Mouse (Mus musculus) midbrain, embryonic 10.5 days (tissue): Measurements from ENCODE around the gene Osbpl11. TPM values are rescaled to one million over a fixed set of nuclear protein-coding genes. Genes with fewer than 3 reads are reported as not detected.
A peak's percentile ranks its signal among the peaks of the same experiment; 100 is the strongest.

Source experiments
- DNase-seq: peaks from one replicate; pipeline ENCODE4 v3.0.0-alpha.2; 2017; ENCODE audit warnings: low spot score
- H3K27ac ChIP-seq: fragments of 300-500 bp; sonication (generic); replicated peaks from 2 replicates; pipeline ENCODE4 v1.5.1; 2016; ENCODE audit warnings: mild to moderate bottlenecking
- H3K27me3 ChIP-seq: fragments of 300-500 bp; sonication (generic); 2 replicates; pipeline ENCODE4 v1.6.1; 2016; ENCODE audit warnings: low read depth, mild to moderate bottlenecking; ENCODE audit not compliant: poor library complexity, severe bottlenecking
- H3K36me3 ChIP-seq: fragments of 300-500 bp; sonication (generic); 2 replicates; pipeline ENCODE4 v1.6.1; 2016; ENCODE audit warnings: mild to moderate bottlenecking, moderate library complexity
- H3K4me1 ChIP-seq: fragments of 300-500 bp; sonication (generic); 2 replicates; pipeline ENCODE4 v1.6.1; 2016
- H3K4me3 ChIP-seq: fragments of 300-500 bp; sonication (generic); 2 replicates; pipeline ENCODE4 v1.5.1; 2016; ENCODE audit warnings: mild to moderate bottlenecking, moderate library complexity
- H3K9me3 ChIP-seq: fragments of 300-500 bp; sonication (generic); replicated peaks from 2 replicates; pipeline ENCODE4 v1.6.1; 2016; ENCODE audit warnings: mild to moderate bottlenecking
- WGBS: fragments of 180-500 bp; shearing (Covaris S2); methylation state at CpG from one replicate; pipeline ENCODE4 v1.1.7; 2016; 5-methylcytosine and 5-hydroxymethylcytosine counted together
- polyA plus RNA-seq: library from polyadenylated mRNA; unstranded; fragments of >200 nt; fragmentation: Nextera tagmentation; extraction: Ambion mirVana; gene quantifications from 2 replicates; pipeline ENCODE4 v1.2.1, GENCODE M21; 2016

Gene Osbpl11
- polyA plus RNA-seq, 1 experiment from 2014 or later = 23.3 TPM

DNA sequence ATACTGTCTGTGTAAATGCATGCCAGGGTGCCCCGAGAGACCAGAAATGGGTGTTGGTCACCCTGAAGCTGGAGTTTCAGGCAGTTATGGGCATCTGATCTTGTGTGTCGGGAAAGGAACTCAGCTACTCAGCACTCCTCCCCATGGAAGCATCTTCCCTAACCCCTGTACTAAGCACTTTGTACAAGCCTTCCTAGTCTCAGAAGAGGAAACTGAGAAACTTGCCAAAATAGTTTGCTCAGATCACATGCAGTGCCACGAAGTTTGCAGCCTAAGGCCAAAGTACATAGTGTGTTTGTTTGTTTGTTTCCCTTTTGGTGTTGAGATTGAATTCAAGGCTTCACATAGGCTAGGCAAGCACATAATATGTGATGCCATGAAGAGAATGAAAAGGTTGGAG lies 5.0 kb upstream of the Osbpl11 start:
- DNase-seq = no peak
- 82% methylated on average over 3 of the region's 3 CpGs for WGBS
- Histone ChIP-seq H3K36me3 (no peaks in the 10 kb centered on the region), H3K4me3 (no peak overlapping the region), H3K27me3 (no peaks in the 10 kb centered on the region), H3K9me3 (no peaks in the 10 kb centered on the region), H3K4me1 (peaks cover 12% of the 10 kb centered on the region), H3K27ac (no peak overlapping the region)

DNA sequence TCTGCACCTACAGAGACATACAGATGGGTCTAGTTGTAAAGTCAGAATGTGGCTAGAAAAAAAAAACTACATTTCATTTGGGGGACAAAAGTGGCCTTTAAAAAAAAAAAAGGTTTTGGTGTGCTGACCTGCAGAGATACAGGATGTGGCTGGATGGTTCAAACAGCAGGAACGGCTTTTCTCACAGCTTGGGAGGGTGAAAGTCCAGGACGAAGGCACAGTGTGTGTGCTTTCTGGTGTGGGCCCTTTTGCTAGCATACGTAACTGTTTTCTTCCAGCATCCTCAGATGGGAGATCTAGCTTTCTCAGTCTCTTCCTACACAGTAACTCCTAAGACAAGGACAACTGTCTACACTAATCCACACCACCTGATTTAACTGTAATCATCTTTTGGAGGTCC lies 4.1 kb upstream of the Osbpl11 start:
- 73% methylated on average over 3 of the region's 3 CpGs for WGBS
- no peak overlapping the region for H3K27ac ChIP-seq
- H3K4me3 ChIP-seq = no peak overlapping the region
- H3K27me3 ChIP-seq = no peaks in the 10 kb centered on the region
- H3K9me3 ChIP-seq = no peaks in the 10 kb centered on the region
- H3K36me3 ChIP-seq = no peaks in the 10 kb centered on the region
- no peak for DNase-seq
- H3K4me1 ChIP-seq = peaks cover 15% of the 10 kb centered on the region

DNA sequence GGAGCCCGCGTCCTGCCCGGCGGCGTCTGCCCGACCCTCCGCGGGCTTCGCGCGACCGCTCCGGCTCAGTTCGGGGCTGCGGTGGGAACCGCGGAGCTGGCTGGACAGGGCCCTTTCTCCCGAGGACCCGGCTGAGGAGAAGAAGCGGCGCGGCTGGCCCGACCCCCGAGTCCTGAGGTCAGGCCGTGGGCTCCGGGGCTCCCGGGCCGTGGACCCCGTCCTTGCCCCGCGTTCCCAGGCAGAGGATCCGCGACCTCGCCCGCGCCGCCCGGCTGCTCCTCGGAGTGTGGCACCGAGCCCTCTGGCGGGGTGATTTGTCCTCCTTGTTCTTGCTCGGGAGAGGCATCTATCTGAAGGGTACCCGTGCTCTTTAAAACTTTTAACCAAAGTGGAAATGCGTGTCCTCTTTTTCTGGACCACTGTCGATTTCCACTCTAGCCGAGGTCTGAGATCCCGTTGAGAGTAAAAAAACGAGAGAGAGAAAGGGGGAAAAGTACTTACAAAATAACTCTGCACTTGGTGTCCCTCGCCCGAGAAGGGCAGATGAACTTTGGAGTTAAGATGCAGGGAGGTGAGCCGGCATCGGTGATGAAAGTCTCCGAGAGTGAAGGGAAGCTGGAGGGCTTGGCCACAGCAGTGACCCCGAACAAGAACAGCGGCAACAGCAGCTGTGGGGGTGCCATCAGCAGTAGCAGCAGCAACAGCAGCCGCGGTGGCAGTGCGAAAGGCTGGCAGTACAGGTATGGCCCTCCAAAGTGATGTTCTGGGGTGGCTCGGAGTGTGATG lies 583 bp downstream of the Osbpl11 start:
- no peaks in the 10 kb centered on the region for H3K36me3 ChIP-seq
- H3K4me1 ChIP-seq = peaks cover 32% of the 10 kb centered on the region
- H3K9me3 ChIP-seq = no peaks in the 10 kb centered on the region
- under 1% methylated on average over 59 of the region's 59 CpGs for WGBS
- peak overlapping the region; percentile 95 for H3K4me3 ChIP-seq
- DNase-seq = no peak
- no peaks in the 10 kb centered on the region for H3K27me3 ChIP-seq
- H3K27ac ChIP-seq = peak overlapping the region; percentile 96

DNA sequence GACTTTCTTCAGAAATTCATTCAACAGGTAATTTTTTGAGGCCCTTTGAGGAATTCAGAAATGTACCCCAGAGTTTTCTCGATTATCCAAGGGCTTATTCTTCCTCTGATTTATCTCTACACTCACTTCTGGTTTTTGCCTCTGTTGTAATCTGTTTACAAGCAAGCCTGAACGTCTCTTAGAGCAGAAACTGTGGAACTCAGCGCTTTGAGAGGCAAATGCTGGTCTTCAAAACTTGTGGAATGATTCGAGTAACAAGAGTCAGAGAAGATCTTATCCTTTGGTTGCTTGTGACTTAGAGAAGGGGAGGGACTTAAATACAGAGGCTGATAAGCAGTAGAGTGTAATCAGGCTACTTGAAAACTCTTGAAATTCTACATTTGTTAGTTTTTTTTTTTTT lies 1.3 kb downstream of the Osbpl11 start:
- no peaks in the 10 kb centered on the region for H3K27me3 ChIP-seq
- whole genome bisulfite sequencing = 37% methylated on average over 4 of the region's 4 CpGs
- H3K4me3 ChIP-seq = peak overlapping the region; percentile 95
- peak overlapping the region; percentile 96; the same call in 1 of the 2 replicates for H3K27ac ChIP-seq
- H3K36me3 ChIP-seq = no peaks in the 10 kb centered on the region
- peaks cover 32% of the 10 kb centered on the region for H3K4me1 ChIP-seq
- DNase-seq = no peak
- H3K9me3 ChIP-seq = no peaks in the 10 kb centered on the region

DNA sequence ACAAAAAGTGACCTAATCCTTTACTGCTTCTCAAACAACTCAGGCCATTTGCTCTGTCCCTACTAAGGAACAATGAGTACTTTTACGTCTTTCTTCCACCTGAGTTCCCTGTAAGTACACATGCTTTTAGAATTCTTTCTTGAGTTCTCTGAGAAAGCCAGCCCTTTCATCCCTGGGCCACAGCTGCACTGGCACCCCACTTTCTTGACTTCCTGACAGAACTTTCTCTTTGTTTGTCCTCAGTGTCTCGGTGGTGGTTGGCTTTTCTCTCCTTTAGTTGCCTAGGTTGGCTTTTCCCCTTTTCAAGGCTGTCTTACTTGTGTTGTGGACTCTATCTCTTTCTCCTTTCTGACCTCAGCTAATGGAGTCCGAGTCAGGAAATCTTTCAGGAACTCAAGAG lies 3.2 kb downstream of the Osbpl11 start:
- H3K27me3 ChIP-seq = no peaks in the 10 kb centered on the region
- peak overlapping the region; percentile 2; the same call in 1 of the 2 replicates for H3K4me3 ChIP-seq
- WGBS = 60% methylated on average over 3 of the region's 3 CpGs
- no peak for DNase-seq
- H3K4me1 ChIP-seq = peaks cover 35% of the 10 kb centered on the region
- peaks cover 5% of the 10 kb centered on the region for H3K36me3 ChIP-seq
- H3K9me3 ChIP-seq = no peaks in the 10 kb centered on the region
- no peak overlapping the region for H3K27ac ChIP-seq

DNA sequence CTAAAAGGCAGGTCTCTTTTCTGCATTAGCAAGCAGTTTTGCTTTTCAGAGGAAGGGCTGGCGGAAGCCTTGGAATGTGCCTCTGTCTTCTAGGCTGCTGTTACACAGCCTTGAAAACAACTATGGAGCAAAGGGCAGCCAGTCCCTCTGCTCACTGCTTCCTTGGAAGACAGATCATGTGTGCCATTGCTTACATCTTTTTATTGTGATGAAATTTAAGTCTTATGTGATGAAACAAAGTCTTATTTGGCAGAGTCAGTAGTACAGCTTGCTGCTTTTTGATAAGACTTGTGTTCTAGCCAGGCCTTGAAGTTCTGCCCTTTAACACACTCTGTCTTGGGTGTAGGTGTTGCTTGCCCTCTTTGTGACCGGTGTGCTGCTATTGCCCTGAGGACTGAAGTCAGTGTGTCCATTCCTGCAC lies 6.8 kb downstream of the Osbpl11 start:
- Histone ChIP-seq H3K9me3 (no peaks in the 10 kb centered on the region), H3K27ac (no peak overlapping the region)

DNA sequence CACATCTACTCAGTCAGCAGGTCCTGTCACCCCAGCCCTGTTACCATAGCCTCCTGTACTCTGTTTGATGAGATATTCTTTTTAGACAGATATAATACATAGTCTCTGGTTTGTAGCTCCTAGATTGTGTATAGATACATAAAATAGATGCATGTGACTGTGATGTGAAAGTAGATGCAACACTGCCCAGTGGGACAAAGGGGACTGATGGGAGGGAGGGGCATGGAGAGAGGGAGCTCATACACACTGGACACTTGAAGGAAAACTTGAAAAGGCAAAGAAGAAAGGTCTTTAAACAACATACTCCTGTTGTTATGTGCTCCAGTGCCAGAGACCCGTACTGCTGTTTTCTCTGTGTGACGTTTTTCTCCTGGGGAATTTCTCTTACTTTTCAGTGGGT lies 7.4 kb downstream of the Osbpl11 start:
- H3K4me3 ChIP-seq = no peak overlapping the region
- 92% methylated on average over 2 of the region's 2 CpGs for WGBS
- H3K36me3 ChIP-seq = peaks cover 19% of the 10 kb centered on the region
- no peak overlapping the region for H3K27ac ChIP-seq
- DNase-seq = no peak
- peaks cover 13% of the 10 kb centered on the region for H3K4me1 ChIP-seq
- H3K9me3 ChIP-seq = no peaks in the 10 kb centered on the region
- no peaks in the 10 kb centered on the region for H3K27me3 ChIP-seq

More for the DNA sequence above, 6.8 kb downstream of the Osbpl11 start:
- Histone ChIP-seq H3K4me1 (peaks cover 19% of the 10 kb centered on the region), H3K4me3 (no peak overlapping the region), H3K36me3 (peaks cover 13% of the 10 kb centered on the region), H3K27me3 (no peaks in the 10 kb centered on the region)
- no peak for DNase-seq
- 89% methylated on average over 2 of the region's 2 CpGs for WGBS

DNA sequence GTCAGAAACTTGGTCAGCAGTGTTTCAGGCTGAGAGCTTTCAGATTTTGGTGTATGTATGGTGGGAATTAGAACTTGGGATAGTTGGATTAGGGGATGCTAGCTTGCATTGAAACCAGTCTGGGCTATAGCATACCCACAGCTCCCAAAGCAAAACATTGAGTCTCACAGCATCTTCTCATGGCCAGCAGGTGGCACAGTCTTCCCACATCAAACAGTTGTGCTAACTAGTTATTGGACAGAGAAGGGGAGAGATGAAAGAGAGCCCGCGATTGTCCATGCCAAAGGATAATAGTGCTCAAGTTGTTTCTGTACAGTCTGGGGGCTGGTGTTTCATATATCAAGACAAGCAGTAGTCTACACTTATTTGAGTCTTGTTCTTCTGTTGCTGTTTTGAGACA lies 8.8 kb downstream of the Osbpl11 start:
- Histone ChIP-seq H3K4me3 (no peak overlapping the region), H3K27ac (no peak overlapping the region), H3K9me3 (no peaks in the 10 kb centered on the region), H3K4me1 (0 out of 2 replicates have a peak, but pooled peaks cover 3% of the 10 kb centered on the region), H3K36me3 (peaks cover 29% of the 10 kb centered on the region), H3K27me3 (no peaks in the 10 kb centered on the region)
- 66% methylated on average over 2 of the region's 2 CpGs for WGBS
- DNase-seq = peak; percentile 37

DNA sequence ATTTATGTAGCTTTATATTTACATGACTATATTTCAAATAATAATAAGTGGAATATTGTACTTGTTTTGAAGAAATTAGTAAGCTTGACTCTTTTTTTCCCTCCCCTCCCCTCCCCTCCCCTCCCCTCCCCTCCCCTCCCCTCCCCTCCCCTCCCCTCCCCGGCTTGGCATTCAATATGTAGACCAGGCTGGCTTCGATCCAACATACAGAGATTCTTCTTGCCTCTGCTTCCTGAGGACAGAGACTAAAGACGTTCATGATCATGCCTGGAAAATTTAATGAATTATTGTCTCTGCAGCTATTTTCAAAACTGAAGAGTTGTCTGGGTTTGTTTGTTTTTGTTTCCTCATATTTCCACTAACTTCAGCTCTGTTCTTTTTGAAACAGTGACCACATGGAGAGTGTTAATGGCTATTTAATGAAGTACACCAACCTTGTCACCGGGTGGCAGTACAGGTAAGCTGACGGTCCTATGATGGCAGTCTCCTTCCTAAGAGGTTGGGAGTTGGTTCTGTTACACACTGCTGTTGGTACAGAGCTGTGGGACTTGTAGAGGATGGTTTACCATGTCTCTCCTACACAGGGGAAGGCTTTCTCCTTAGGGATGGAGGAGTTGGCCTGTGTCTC lies 10.9 kb downstream of the Osbpl11 start:
- WGBS = 80% methylated on average over 4 of the region's 5 CpGs
- Histone ChIP-seq H3K36me3 (peaks cover 50% of the 10 kb centered on the region), H3K27ac (no peak overlapping the region), H3K27me3 (no peaks in the 10 kb centered on the region), H3K4me3 (no peak overlapping the region), H3K9me3 (no peaks in the 10 kb centered on the region), H3K4me1 (0 out of 2 replicates have a peak, but pooled peaks cover 3% of the 10 kb centered on the region)
- DNase-seq = no peak

DNA sequence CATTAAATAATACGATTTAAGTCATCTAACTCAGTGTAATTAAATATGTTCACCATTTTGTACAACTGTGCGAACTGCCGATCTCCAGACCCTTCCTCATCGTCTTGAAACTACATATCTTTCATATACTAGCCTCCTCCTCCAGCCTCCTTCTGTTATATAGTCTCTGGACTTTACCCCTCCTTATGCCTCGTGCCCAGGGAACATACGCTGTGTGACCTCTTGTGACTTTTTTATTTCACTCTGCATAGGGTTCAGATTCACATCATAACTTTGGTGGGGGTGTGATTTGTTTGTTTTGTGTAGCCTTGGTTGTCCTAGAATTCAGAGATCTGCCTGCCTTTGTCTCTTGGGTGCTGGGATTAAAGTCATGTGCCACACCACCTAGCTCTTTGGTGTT lies 11.7 kb downstream of the Osbpl11 start:
- Histone ChIP-seq H3K4me3 (no peak overlapping the region), H3K9me3 (no peaks in the 10 kb centered on the region), H3K27me3 (no peaks in the 10 kb centered on the region), H3K27ac (no peak overlapping the region), H3K4me1 (0 out of 2 replicates have a peak, but pooled peaks cover under 1% of the 10 kb centered on the region), H3K36me3 (peaks cover 54% of the 10 kb centered on the region)
- no peak for DNase-seq
- WGBS = 92% methylated on average over 6 of the region's 6 CpGs

DNA sequence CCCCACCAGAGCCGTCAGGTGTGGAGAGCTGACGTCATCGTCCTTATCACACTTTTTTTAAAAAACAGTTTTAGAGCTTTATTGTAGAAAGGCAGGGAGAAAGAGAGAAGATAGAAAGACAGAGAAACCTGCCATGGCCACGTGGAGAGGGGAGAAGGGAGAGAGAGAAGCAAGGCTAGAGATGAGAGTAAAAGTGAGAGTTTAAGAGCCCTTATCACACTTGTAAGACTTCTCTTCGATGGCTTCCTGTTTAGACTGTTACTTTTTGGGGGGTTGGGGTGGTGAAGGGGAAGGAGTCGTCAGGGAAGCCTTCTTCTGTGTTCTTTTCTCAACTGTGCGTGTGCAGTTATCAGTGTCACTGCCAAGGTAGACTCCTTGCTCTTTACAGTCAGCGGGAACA lies 15.7 kb downstream of the Osbpl11 start:
- Histone ChIP-seq H3K27ac (no peak overlapping the region), H3K27me3 (no peaks in the 10 kb centered on the region), H3K36me3 (peaks cover 71% of the 10 kb centered on the region), H3K4me3 (no peak overlapping the region), H3K9me3 (no peaks in the 10 kb centered on the region), H3K4me1 (no peaks in the 10 kb centered on the region)
- DNase-seq = no peak
- 92% methylated on average over 8 of the region's 8 CpGs for whole genome bisulfite sequencing

DNA sequence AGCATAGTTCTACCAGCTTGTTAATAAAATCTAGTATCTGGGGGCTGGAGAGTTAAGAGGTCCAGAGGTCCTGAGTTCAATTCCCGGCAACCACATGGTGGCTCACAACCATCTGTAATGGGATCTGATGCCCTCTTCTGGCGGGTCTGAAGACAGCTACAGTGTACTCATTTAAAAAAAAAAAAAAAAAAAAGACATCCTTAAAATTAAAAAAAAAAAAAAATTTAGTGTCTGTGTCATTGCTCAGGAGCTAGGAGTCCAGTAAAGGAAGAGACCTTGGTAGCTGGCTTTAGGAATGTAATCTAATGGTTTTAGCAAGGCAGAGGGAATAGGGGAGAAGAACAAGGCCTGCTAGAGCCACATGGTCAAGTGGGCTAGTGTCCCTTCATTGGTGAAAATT lies 25.9 kb downstream of the Osbpl11 start:
- Histone ChIP-seq H3K27me3 (no peaks in the 10 kb centered on the region), H3K36me3 (peaks cover 93% of the 10 kb centered on the region), H3K4me3 (no peak overlapping the region), H3K27ac (no peak overlapping the region), H3K9me3 (no peaks in the 10 kb centered on the region), H3K4me1 (no peaks in the 10 kb centered on the region; the same call in 1 of the 2 replicates)
- DNase-seq = no peak
- 83% methylated on average over 2 of the region's 2 CpGs for WGBS

DNA sequence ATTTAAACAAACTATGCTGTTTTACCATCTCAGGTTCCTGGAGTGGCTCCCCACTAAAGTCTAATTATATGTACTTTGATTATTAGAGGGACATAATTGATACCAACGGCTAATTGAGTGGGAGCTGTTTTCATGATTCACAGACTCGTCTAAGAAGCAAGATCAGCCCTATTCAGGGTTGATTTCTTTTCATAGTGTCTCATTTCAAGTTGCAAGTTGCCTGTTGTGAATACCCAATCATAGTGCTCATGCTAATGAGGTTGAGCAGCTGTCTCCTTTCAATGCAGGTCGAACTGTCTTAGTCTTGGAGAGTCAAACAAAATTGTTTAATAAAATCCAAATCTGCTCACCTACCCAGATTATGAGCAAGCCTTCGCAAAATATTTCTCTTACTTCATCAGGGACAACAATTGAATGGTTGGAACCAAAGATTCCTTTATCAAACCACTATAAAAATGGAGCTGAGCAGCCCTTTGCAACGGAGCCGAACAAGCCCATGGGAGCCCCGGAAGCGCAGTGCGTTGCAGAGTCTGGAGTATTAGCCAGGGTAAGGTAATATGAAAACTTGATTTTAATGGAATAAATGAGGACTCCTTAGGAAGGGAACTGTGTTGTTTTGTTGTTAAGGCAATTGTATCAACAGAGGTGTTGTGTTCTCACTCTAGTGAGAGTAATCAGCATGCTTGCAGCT lies 31.6 kb downstream of the Osbpl11 start:
- Histone ChIP-seq H3K27me3 (no peaks in the 10 kb centered on the region), H3K4me1 (peaks cover 7% of the 10 kb centered on the region; the same call in 1 of the 2 replicates), H3K4me3 (no peak overlapping the region), H3K9me3 (no peaks in the 10 kb centered on the region), H3K36me3 (peaks cover 84% of the 10 kb centered on the region), H3K27ac (no peak overlapping the region)
- WGBS = 85% methylated on average over 9 of the region's 9 CpGs
- DNase-seq = no peak
